Mouse (Mus musculus) adrenal gland, adult 2 months (tissue): ENCODE measurements around the gene 1700028P14Rik. TPM values are rescaled to one million over a fixed set of nuclear protein-coding genes. Genes with fewer than 3 reads are reported as not detected.

ENCODE experiments used
- DNase-seq: peaks from one replicate; pipeline ENCODE4 v3.0.0; 2021
- polyA plus RNA-seq: library from polyadenylated mRNA; depleted of rRNA; stranded (reverse); fragments of >200 nt; gene quantifications from 2 replicates; pipeline ENCODE4 v1.2.3, GENCODE M21; 2012
- total RNA-seq, 2 experiments: library from RNA; stranded (reverse); gene quantifications; 2 replicates each; pipeline ENCODE4 v1.2.3; 2021

The 1700028P14Rik gene
- total and polyA plus RNA-seq, 3 experiments: not detected

DNA sequence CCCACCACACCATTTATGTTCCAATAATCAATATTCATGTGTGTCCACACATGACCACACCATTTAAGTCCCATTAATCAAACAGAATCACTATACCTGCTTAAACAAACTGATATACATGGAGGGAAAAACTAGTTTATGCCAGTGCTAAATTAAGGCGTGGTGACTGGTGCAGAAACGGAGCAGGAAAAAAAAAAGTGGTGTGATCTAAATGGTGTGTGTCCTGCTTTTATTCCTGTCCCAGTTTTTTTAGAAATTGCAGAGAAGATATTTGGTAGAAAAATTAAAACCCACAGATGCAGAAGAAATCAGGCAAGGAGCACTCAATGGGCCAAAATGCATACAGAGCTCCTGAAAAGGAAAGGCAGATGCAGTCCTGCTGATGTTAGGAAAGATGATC lies 44.7 kb downstream of the 1700028P14Rik start:
- no peak for DNase-seq

DNA sequence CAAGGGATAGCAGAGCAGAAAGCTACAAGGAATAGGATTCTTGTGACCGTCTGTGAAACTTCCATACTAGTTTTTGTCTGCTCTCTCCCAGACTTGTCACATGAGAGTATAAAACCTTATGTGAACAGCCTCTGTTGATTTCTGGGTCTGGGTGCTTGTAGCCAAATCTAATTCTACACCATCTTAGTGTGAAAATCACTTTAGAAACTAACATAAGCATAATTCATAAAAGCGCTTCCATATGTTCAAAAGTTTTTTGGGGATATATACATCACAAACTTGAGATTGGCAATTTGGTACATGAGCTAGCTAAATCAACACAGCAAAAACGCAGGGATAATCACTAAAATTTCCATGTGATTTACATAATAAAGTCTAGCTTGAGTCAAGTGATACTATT lies 57.7 kb downstream of the 1700028P14Rik start:
- no peak for DNase-seq

DNA sequence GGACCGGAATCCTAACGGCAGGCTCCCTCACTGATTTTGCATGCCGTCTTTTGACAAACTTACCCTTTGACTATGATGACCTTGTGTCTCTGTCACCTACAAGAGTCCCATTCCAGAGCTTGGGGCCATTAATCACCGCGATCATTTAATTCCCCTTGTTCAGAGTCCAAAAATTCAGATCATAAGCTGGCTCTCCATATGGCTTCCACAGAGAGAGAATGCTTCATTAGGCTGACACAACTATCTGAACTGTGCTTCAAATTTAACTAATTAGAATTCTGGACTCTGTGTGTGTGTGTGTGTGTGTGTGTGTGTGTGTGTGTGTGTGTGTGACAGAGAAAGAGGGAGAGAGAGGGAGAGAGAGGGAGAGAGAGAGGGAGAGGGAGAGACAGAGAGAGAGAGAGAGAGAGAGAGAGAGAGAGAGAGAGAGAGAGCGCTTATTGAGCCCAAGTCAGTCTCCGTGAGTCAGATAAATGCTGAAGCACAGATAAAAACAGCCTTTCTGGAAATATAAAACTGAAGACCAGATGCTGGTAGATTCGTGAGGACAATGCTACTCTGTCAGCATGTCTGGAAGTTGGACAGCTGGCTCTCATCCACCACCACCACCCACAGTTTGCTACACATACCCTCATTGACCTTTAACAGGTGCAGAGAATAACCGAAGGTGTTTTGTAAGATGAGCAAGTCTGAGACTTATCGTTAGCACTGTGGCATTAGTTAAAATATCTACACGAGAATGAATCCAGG lies 73.8 kb downstream of the 1700028P14Rik start:
- DNase-seq: no peak

DNA sequence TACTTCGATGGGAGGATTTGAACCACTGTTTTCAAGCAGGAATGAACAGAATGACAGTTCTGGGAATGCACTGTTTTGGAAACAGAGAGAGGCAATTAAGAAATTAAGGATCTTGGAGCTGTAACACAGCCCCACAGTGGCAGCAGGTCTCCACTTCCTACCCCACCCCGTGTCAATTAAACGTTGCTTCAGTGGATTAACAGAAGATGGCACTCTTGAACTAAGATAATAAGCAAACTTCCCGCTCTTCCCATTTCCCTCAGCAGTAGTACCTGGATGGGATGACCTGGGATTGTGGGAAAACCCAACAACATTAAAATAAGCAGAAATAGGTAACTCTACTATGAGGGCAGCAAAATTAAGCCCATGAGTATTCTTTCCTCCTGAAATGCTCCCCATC lies 75.9 kb downstream of the 1700028P14Rik start:
- no peak for DNase-seq

DNA sequence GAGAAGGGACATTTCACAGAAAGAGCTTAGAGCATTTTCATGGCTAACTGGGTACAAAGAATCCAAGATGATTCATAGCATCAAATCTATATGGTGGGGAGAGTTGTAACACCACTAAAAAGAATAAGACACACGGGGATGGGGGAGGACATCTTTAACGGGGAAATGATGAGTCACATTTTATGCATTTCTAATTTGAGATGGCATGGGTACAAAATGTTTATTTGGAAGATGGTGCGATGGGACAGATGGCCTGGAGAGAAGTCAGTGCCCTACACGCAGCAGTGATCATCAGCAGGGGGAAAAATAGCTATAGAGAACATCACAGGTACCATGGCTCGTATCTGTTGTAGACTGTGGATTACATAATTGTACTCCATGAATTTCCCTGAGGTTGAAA lies 88.9 kb downstream of the 1700028P14Rik start:
- DNase-seq: no peak

DNA sequence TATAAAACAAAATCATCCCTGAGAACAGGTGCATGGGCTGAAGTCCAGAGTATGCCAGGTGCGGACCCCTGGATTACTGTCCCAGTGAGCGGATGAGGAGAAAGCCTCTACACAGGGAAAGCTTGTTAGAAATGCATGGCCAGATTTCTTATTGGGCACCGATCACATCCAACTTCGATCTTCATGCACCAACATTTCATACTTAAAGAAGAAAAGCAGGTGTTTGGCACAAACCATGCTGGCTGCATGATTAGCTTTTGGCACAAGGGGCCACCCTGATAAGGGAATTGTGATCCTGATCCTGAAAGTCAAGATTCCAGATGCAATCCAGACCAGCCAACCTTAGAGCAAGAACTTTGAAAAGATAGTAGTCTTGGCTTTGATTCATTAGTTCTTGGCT lies 90.0 kb downstream of the 1700028P14Rik start:
- DNase-seq: no peak

DNA sequence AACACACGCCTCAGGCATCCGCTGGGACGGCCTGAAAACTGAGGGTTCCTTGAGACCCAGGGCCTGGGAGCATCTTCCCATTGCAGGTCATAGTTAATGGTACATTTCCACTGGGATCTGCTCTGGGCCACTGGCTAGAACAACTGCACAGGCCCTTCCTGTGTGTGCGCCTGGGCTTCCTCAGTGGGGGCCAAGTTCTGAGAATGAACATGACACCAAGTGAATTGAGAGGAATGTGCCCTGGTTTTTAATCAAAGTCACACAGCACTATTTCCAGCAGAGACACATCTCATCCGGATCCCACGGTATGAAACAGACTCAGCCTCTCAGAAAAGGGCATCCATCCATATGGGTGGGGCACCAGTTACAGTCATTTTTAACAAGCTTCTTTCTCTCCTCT lies 90.6 kb downstream of the 1700028P14Rik start:
- no peak for DNase-seq

DNA sequence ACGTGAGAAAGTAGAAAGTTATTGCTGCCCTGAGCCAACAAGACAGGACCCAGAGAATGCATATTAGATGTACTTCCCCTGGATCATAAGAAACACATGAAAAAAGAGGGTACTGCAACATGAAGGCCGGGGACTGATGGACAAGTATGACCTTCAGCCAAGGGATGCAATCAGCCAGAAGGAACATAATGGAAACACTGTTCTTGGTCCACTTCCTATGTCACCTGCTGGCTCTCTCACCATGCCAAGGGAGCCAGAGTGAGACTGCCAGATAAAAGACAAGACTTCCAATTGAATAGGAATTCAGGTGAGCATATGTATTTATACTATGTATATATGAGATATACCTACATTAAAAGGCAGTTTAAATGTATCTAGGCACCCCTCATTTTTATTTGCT lies 99.2 kb downstream of the 1700028P14Rik start:
- DNase-seq: no peak

DNA sequence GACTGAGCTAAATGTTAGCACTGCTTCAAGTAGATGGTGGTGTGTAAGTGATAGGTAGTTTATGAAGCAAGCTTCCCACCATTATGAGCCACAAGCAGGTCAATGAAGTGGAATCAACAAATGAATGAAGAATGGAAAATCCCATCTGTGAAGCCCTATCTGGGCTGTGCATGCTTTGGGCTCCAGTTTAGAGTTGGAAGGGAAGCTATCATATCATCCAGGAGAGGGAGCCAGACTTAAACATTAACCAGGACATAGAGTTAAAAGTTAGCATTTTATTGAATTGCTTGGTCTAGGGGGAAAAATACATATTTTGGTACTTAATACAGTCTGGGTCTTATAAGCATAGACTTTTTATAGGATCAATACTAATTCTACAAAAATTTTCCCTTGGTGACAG lies 107.0 kb downstream of the 1700028P14Rik start:
- no peak for DNase-seq

DNA sequence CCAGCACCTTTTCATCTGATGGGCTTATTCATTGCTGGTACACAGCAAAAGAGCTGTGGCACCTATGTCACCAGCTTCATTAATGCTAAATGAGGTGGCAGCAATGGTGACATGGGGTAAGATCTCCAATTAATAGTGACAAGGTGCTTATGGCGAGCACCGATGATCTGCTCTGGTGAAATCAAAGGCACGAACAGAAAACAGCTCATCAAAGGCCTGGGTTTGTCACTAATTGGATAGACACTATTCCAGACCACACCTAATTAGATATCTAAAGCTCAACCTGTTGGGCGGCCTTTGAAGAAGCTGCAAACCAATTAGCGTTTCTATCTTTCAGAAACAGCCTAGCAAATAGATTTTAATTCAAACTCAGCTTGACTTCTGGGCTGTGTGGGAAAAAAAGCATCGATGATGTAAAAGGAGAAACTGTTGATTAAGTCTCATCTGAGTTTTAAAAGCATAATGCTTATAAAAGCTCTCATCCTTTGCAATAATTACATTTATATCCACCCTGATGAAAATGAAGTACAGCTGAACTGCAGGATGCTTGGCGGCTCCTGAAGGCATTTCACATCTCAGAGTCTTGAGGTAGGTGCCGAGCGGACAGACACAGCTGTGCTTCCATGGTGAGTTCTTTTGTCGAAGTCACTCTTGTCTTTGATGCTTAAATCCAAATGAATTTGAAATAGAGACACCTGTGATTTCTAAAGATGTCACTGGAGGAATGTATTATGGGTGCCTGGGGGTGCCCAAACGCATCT lies 109.2 kb downstream of the 1700028P14Rik start:
- no peak for DNase-seq

DNA sequence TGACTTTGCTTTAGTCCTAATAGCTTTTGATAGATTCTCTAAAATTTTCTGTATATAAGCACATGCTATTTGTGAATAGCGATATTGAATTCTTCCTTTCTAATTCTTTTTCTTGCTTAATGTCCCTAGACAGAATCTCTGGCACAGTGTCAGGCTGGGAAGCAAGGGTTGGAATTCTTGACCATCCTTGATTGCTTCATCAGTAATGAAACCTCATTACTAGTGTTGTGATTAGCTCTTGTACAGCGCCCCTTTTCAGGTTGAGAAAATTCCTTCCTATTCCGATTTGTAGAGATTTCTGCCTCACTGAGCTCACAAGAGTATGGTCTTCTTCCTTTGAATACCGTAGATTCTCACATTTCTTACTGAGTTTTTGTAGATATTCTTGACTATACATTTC lies 109.9 kb downstream of the 1700028P14Rik start:
- DNase-seq: no peak

DNA sequence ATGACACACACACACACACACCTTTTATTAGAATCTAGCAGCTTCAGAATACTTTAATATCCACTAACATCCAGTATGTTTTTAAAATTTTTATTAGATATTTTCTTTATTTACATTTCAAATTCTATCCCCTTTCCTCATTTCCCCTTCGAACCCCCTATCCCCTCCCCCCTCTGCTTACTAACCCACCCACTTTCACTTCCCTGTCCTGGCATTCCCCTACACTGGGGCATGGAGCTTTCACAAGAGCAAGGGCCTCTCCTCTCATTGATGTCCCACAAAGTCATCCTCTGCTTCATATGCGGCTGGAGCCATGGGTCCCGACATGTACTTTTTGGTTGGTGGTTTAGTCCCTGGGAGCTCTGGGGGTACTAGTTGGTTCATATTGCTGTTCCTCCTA lies 116.9 kb downstream of the 1700028P14Rik start:
- DNase-seq: no peak

DNA sequence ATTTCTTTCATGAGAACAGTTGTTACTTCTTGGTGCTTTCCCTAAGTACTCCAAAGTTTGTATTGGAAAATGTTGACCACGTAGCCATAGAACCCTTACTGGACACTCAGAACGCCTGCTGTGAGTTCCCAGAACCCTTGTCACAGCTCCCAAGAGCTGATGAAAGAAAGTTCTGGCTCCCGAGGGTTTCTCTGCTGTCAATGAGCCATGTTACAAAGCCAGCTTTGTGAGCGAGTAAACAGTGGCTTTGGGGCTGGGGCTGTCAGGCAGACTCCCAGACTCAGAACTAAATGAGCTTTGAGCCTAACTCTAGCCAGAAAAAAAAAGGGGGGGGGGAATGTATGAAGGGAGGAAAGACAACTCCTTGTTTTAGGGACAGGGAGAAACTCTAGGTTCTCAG lies 120.7 kb downstream of the 1700028P14Rik start:
- DNase-seq: peak; percentile 6

DNA sequence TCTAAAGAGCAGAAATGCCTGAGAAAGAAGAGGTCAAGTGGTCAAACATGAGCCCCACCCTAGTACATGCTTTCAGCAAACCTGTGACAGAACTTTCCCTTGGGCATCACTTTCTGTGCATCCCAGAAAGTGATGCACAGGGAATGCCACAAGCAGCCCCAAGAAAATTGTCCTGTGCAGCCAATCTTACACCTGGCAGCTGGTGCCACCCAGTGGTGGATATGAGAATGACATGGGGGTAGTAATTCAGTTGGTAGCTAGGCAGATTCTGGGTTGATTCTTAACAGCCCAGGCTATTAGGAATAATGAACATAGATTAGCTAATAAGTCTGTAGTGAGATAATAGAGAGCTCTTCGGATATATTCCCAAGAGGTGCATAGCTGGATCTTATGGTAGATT lies 128.9 kb downstream of the 1700028P14Rik start:
- DNase-seq: peak; percentile 56

DNA sequence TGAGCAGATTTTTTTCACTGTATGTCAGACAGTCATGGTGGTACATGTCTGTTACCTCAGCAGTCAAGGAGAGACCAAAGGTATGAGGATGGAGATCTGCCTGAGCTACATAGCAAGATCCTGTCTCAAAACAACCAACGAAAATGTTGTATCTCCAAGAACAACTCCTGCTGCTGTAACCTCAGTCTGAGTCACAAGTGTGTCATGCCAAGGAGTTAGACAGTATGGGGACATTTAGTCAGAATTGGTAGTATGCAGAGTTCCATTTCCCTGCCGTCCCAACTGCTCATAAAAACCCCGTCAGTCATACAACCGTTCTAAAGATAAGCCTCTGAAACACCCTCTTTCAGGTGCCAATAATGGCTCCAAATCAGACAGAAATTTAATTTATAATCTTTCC lies 130.8 kb downstream of the 1700028P14Rik start:
- DNase-seq: no peak

DNA sequence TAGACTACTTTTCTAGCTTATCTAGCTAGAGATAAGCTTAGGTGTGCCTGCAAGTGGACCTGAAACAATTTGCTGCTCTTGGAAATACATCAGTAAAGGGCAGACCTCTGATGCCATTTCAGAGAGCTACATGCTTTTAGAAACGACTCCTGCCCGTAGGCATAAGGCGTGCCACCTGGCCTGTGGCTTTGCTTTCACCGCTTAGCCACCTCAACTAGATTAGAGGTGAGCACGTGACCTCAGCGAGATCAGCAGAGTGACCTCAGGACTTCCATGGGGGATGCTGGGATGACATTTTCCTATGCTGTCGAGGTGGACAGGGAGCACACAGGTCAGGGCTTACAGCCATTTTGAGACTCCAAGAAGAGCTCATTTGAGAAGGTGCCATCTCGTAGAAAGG lies 131.5 kb downstream of the 1700028P14Rik start:
- DNase-seq: no peak

DNA sequence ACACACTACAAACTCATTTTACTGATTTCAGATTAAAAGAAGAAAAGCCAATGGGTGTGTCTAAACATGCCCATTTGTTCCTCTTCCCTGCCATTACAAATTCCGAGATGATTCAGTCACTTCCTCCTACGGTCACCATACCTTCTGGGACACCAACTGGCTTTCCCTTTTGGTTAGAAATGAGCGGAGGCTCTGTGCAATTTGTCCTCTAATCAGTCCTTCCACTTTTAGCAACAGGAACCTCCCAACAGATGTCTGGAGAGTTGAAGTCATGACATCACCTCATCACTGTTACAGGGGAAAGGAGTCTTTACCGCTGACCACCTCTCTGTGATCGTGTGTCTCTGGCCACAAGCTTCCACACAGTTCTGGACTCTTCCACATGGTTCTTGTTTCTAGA lies 132.0 kb downstream of the 1700028P14Rik start:
- no peak for DNase-seq

DNA sequence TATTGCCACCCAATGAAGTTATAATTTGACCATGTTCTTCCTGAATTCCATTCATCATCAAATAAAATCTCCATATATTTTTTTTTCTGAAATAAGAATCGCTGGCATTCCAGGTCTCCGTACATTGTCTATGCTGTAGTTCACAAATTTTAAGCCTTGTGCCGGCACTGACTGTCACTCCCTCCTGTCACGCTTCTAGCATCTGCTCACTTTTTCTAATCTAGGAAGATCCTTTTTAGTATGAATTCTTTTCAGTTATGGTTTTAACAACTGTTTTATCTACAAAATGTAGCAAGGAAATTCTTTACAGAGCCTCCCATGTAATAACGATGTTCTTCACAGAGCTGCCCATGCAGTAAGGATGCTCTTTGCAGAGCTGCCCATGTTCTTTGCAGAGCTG lies 134.1 kb downstream of the 1700028P14Rik start:
- no peak for DNase-seq

DNA sequence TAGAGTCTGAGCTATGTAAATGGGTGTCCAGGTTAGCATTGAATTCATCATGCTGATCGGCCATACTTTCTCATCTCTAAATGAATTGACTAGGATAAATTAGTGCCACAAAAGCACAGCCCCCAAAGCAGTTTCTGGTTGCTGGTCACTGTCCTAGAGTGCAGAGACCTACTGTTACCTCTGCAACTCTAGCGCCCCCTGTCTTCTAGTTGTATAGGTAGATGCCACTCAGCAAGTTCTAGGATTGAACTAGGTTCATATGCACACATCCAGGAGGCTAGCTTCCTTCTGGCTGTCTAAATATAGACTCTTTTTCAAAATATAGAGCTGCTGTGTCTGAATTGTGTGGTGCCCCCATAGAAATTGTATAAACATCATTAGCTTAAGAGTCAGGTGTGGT lies 141.3 kb downstream of the 1700028P14Rik start:
- no peak for DNase-seq
